Mouse (Mus musculus) thymus, postnatal 14 days (tissue): ENCODE results near the gene Rtl3.

Experiments used
- DNase-seq: peaks from one replicate; pipeline ENCODE4 v3.0.0; 2021

Rtl3 gene

DNA sequence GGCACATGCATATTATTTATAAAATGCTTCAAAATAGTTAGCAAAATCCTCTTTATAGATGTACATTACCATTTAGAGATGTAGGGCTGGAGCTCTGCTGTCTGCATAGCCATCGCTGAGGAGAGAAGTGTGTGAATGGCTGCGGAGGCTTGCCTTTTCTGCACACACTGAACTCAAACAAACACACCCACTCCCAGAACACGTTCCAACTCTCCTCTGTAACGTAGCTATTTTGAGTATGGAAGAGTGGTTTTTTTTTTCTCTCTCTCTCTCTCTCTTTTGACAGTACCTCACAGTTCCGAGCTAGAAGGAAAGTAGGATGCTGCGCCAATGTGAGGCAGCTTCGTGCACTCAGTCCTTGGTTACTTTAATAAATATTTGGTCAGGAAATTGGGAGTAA, at the start of gene Rtl3:
TSS of gene Rtl3 (minus strand) at position 236 of the 400 bp plus-strand sequence.
- DNase-seq, result no peak

DNA sequence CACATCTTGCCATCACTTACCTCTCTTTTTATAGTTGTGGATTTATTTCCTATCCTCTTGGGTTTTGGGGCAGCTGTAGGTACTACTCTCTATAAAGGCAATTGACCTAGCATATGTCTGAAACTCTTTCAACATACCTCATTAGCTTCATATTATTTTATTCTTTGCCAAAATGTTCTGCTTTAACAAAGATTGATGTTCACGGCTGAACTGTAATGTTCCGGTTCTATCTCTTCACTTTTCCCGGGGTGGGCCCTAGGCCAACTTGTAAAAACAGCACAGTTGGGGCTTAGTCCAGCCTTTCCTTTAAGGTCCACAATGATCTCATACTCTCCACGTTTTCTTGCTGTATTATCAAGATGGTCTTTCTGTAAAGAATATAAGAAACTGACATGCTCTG, 31.9 kb upstream of the Rtl3 start:
- no peak for DNase-seq

DNA sequence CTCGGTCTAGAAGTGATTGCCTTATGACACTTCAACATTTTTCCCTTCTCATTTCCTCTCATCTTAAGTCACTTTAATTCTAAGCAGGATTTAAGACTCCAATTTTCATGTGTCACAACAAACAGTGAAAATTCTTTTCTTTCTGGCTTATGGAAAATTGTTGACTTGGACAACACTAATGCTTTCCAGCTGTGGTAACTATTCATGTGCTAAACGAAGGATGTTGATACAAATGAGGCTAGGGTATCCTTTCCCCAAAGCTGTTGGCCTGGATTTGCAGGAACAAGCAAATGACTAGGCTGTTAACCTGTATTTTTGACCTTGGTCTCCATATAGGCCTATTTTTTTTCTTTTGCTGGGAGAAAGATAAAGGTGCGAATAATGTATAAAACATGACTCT, 31.4 kb upstream of the Rtl3 start:
- no peak for DNase-seq

DNA sequence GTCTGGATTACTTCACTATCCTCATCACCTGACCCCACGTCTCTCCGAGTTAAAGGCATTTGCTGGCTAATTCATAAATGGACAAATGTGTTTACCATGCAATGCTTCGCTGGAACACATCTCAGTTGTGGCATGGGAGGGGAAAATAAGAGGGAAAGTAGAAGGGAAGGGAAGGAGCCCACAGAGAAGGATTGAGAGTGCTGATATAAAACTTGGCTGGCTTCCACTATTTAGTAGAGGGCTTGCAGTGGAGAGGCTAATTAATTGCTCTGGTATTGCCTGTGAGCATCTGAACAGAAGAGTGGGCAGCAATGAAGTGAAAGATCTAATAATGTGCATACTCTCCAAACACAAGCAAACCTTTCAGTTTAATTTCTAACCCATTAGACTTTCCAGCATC, 31.0 kb upstream of the Rtl3 start:
- no peak for DNase-seq

DNA sequence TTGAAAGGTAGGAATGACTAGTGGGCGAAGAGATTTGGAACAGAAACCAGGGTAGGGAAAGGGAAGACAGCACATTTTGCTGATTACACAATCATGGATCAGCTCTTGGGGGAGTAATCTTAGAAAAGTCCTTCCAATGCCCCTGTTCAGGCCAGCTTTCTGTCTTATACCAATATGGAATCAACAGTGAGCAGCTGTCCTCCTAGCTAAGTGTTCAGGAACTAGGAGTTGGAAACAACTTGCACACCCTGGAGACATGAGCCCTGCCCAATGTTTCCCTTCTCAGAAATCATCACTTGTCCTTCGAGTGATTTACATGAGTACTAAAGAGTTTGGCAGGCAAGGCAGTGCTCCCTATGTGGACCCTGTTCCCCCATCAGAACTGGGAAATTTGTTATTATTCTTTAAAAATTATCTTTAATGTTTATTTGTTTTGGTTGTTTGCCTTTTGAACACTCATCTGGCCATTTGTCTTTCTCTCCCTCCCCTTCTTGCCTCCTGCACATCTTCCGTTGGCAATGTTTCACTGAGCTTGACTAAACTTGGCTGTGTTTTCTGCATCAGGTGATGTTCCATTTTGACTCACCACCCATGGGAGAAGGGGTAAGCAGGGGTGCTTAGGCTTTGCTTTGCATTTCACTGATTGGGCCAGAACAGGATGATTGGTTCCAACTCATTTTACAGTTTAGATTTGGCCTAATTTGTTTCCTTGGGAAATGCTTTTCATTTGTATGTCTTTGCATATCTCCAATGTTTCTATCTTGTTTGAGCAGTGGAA, 13.3 kb upstream of the Rtl3 start:
- DNase-seq, result no peak

DNA sequence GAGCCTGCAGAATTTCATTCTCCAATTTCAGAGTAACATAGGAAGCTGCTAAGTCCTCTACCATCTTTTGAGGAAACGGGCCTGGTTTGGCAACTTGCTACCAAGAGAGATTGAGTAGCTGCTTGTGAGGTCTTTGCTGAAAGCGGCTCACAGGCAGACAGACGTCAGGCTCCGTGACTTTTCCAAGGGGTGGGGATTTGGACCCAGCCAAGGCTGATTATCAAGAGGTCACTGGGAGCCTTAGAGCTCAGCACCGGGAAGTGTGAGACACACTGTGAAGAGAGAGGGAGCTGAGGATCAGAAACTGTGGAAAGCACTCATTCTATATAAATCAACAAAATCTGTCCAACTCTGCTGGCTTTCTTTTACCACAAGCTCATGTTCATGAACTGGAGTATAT, 853 bp downstream of the Rtl3 start:
- DNase-seq, result no peak

DNA sequence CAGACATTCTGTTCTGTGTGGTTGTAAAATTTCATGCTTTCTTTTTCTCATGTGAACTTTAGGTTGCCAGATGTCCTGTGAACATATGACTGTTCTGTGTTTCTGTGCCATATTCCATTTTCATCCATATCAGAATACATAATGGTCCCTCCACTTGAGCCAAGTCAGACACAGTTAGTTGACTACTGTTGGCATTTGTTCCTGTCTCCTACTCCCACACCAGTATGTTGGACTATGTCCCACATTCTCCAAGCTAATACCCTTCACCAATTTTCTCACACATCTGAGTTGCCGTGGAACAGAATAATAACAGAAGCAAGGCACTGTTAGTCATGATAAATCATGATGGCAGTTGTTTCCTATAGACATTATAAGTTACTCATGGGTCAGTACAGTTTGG, 9.9 kb downstream of the Rtl3 start:
- DNase-seq, result no peak

DNA sequence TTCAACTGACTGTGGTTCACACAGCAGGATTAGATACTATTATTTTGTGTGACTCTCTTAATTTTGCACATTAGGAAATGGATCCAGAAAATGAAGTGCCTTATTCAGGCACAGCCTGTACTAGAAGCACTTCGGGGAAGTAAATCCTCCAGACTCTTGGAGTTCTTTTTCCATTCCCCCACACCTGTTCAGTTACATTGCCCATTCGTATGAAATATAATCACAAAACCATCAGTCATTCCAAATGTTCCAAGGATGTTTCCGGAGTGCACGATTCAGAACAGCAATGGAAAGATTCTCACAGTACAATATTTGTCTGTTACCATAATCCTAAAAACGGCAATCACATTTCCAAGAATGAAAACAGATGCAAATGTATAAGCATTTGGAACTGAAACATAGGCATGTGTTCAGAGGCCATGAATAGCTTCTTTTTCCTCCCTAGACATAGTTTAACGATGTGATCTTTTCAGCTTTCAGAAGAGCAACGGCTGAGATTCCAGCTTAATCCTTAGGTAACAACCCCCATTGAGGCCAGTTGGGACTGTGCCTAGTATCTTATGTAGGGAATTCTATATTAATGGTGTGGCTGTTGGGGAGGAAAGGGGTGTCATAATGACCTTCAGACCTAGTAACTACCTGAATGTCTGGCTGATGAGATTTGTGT, 30.8 kb downstream of the Rtl3 start:
- no peak for DNase-seq

DNA sequence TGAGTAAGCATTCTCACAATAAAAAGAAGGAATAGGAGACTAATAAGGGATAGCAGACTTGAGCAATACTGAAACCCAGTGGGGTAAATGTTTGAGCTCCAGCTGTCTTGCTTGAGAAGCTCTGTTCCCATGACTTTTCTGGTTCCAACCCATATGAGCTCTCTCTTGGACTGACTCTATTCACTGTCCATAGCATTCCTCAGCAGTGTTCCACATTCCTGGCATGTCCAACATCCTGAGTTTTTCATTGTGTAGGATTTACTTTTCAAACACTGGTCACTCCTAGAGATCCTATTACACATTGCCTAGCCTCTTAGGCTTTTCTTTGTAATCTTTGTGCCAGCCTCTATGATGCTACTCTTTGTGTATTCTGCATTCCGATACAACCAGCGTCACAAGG, 36.1 kb downstream of the Rtl3 start:
- no peak for DNase-seq

DNA sequence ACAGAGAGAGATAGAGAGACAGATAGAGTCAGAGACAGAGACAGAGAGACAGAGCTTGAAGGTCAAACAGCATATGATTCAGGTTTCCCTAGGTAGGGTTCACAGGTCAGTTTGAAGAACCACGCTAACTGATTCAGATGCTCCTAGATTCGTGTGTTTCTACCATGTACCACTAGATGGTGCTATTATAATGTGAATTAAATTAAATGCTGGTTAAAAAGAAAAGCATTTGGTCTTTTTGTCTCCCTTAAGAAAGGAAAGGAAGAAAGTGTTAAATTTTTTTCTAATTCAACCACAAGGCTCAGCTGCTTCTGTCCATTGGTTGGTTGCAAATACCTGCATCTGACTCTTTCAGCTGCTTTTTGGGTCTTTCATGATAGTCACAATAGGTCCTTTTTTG, 45.8 kb downstream of the Rtl3 start:
- DNase-seq, result peak; percentile 6
